Mouse (Mus musculus): Measurements from ENCODE around the gene Ing3.

The Ing3 gene

GRCm38 (mm10) chr6:21991151-21991550 lies 41.8 kb downstream of the Ing3 start:
- no peak for DNase-seq (ENCODE audit: low read depth, low spot score)

- no peak for DNase-seq (ENCODE audit: low read depth, low spot score)
Measured at GRCm38 (mm10) chr6:21993070-21993469, 43.7 kb downstream of the Ing3 start.

GRCm38 (mm10) chr6:21998131-21998530 lies 48.8 kb downstream of the Ing3 start:
- no peak for DNase-seq (ENCODE audit: low read depth, low spot score)

GRCm38 (mm10) chr6:21999025-21999424 lies 49.7 kb downstream of the Ing3 start:
- no peak for DNase-seq (ENCODE audit: low read depth, low spot score)

GRCm38 (mm10) chr6:22000086-22000485 lies 50.7 kb downstream of the Ing3 start:
- DNase-seq (ENCODE audit: low read depth, low spot score), result no peak

- DNase-seq (ENCODE audit: low read depth, low spot score), result no peak
Measured at GRCm38 (mm10) chr6:22000881-22001280, 51.5 kb downstream of the Ing3 start.

- DNase-seq (ENCODE audit: low read depth, low spot score), result no peak
Measured at GRCm38 (mm10) chr6:22001284-22001916, 52.0 kb downstream of the Ing3 start.

- DNase-seq (ENCODE audit: low read depth, low spot score), result no peak
Measured at GRCm38 (mm10) chr6:22002521-22003199, 53.3 kb downstream of the Ing3 start.

GRCm38 (mm10) chr6:22003200-22003587 lies 53.8 kb downstream of the Ing3 start:
- peak; percentile 48 for DNase-seq (ENCODE audit: low read depth, low spot score)

- DNase-seq (ENCODE audit: low read depth, low spot score), result no peak
Measured at GRCm38 (mm10) chr6:22003959-22004543, 54.7 kb downstream of the Ing3 start.

GRCm38 (mm10) chr6:22008346-22008745 lies 59.0 kb downstream of the Ing3 start:
- no peak for DNase-seq (ENCODE audit: low read depth, low spot score)

GRCm38 (mm10) chr6:22010258-22010657 lies 60.9 kb downstream of the Ing3 start:
- no peak for DNase-seq (ENCODE audit: low read depth, low spot score)

- no peak for DNase-seq (ENCODE audit: low read depth, low spot score)
Measured at GRCm38 (mm10) chr6:22010761-22011281, 61.5 kb downstream of the Ing3 start.

GRCm38 (mm10) chr6:22011546-22011945 lies 62.2 kb downstream of the Ing3 start:
- no peak for DNase-seq (ENCODE audit: low read depth, low spot score)

GRCm38 (mm10) chr6:22012099-22012498 lies 62.7 kb downstream of the Ing3 start:
- no peak for DNase-seq (ENCODE audit: low read depth, low spot score)

- no peak for DNase-seq (ENCODE audit: low read depth, low spot score)
Measured at GRCm38 (mm10) chr6:22012501-22012900, 63.1 kb downstream of the Ing3 start.

- DNase-seq (ENCODE audit: low read depth, low spot score), result no peak
Measured at GRCm38 (mm10) chr6:22013394-22013793, 64.0 kb downstream of the Ing3 start.

- DNase-seq (ENCODE audit: low read depth, low spot score), result no peak
Measured at GRCm38 (mm10) chr6:22014291-22014911, 65.0 kb downstream of the Ing3 start.

- DNase-seq (ENCODE audit: low read depth, low spot score), result no peak
Measured at GRCm38 (mm10) chr6:22017631-22018030, 68.3 kb downstream of the Ing3 start.

- no peak for DNase-seq (ENCODE audit: low read depth, low spot score)
Measured at GRCm38 (mm10) chr6:22018768-22019445, 69.5 kb downstream of the Ing3 start.

- DNase-seq (ENCODE audit: low read depth, low spot score), result no peak
Measured at GRCm38 (mm10) chr6:22019637-22020036, 70.3 kb downstream of the Ing3 start.

- no peak for DNase-seq (ENCODE audit: low read depth, low spot score)
Measured at GRCm38 (mm10) chr6:22020696-22021095, 71.3 kb downstream of the Ing3 start.

Data from brain, adult 2 months (tissue).